Mouse (Mus musculus) heart, adult 2 months (tissue): ENCODE measurements around the gene Pimreg. TPM values are rescaled to one million over a fixed set of nuclear protein-coding genes. Genes with fewer than 3 reads are reported as not detected.

Experiments
- DNase-seq, 2 experiments: peaks; one replicate each; pipeline ENCODE4 v3.0.0; 2021
- H3K27ac ChIP-seq: fragments of 200-600 bp; 2 replicates; pipeline ENCODE4 v1.8.1; 2022
- H3K27me3 ChIP-seq: fragments of 200-500 bp; 2 replicates; pipeline ENCODE4 v1.6.1; 2012; ENCODE audit warnings: mild to moderate bottlenecking, low read length, inconsistent platforms, mixed read lengths; ENCODE audit not compliant: control insufficient read depth, insufficient read depth
- H3K36me3 ChIP-seq: fragments of 200-500 bp; 2 replicates; pipeline ENCODE4 v1.6.1; 2012; ENCODE audit warnings: low read length, inconsistent platforms; ENCODE audit not compliant: control insufficient read depth, insufficient read depth
- H3K4me1 ChIP-seq: fragments of 200-500 bp; 2 replicates; pipeline ENCODE4 v1.6.1; 2011; ENCODE audit warnings: low read length; ENCODE audit not compliant: control insufficient read depth, insufficient read depth
- H3K4me3 ChIP-seq: fragments of 200-600 bp; 2 replicates; pipeline ENCODE4 v1.8.1; 2022
- H3K79me2 ChIP-seq: fragments of 200-500 bp; replicated peaks from 2 replicates; pipeline ENCODE4 v1.6.1; 2012; ENCODE audit warnings: mild to moderate bottlenecking, inconsistent platforms, low read length, moderate library complexity, mixed read lengths; ENCODE audit not compliant: control insufficient read depth, insufficient read depth
- H3K9ac ChIP-seq: fragments of 200-500 bp; 2 replicates; pipeline ENCODE4 v1.6.1; 2012; ENCODE audit warnings: low read depth, mild to moderate bottlenecking, control low read depth, inconsistent platforms, low read length, mixed read lengths
- CTCF ChIP-seq: fragments of 200-600 bp; IDR thresholded peaks from 2 replicates; pipeline ENCODE4 v1.8.1; 2022; ENCODE audit warnings: antibody characterized with exemption, mild to moderate bottlenecking, moderate library complexity
- EP300 ChIP-seq: fragments of 200-500 bp; IDR thresholded peaks from 2 replicates; pipeline ENCODE4 v1.6.1; 2011; ENCODE audit warnings: low read depth, low read length, control low read depth; ENCODE audit not compliant: insufficient read depth
- POLR2A ChIP-seq: fragments of 200-500 bp; IDR thresholded peaks from 2 replicates; pipeline ENCODE4 v1.6.1; 2011; ENCODE audit warnings: mild to moderate bottlenecking, low read depth, low read length, control low read depth; ENCODE audit not compliant: insufficient read depth
- WGBS: fragments of 180-500 bp; shearing (Covaris S2); methylation state at CpG from one replicate; pipeline ENCODE4 v1.1.7; 2018; 5-methylcytosine and 5-hydroxymethylcytosine counted together
- intact Hi-C: fragments of 180-260 bp; cut with DNase I; formaldehyde crosslinking; loops from one replicate; pipeline ENCODE4 v1.15.1; 2025
- polyA plus RNA-seq: library from polyadenylated mRNA; depleted of rRNA; stranded (reverse); fragments of >200 nt; gene quantifications from 2 replicates; pipeline ENCODE4 v1.2.3, GENCODE M21; 2012
- total RNA-seq, 2 experiments: library from RNA; stranded (reverse); gene quantifications; 2 replicates each; pipeline ENCODE4 v1.2.3; 2021

The Pimreg gene
- total and polyA plus RNA-seq, 3 experiments: 0.45 to 0.75 TPM; not detected in 1

DNA sequence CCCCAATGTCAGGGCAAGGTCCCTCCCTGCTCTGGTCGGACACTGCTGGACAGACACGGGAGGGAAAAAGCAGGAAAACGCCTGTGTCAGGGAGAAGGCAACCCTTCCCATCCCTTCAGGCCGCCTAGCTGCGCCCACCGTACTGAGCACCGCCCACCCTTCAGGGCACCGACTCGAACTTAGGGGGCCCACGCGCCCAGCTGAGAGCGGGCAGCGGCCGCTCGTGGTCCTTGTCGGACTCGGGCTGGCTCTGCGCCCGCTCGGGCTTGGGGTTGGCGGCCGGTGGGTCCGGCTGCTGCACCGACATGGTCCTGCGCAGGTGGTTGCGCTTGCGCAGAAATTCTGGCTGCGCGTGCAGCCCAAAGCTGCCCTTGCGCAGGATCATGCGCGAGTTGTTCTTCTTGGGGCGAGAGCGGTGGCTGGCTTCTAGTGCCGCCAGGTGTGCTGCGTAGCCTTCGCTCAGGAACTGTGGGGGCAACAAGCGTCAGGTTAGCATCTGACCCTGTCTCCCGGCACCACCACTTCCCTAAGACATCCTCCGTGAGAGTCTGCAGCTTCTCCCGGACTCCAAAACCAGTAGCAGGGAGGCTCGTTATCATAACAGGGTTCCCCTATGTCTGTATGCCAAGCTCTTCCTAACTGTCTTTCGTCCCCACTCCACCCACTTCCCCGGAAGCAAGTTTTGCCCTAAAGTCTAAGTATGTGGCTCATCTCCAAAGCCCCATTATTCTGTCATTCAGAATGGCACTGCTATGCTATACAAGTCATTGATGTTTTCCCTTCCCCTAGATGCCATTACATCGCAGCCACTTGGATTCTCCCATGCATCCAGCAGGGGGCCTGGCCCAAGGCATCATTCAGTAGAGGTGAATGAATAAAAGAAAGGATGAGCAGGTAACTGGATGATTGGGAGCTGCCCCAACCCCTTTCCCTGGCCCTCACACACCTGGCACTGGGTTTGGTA, 9.3 kb downstream of the Pimreg start:
- Histone ChIP-seq H3K36me3 (no peaks in the 10 kb centered on the region), H3K4me3 (peak overlapping the region; percentile 29; the same call in 1 of the 2 replicates), H3K9ac (peak overlapping the region; percentile 0; the same call in 1 of the 2 replicates), H3K27me3 (no peaks in the 10 kb centered on the region), H3K27ac (no peak overlapping the region), H3K4me1 (no peaks in the 10 kb centered on the region), H3K79me2 (no peaks in the 10 kb centered on the region)
- peak; percentile 26 for TF ChIP-seq CTCF
- no peak for TF ChIP-seq EP300
- intact Hi-C loops: no loop called here
- peak; percentile 29 to 32 for DNase-seq
- WGBS: 11% methylated on average over 45 of the region's 45 CpGs

DNA sequence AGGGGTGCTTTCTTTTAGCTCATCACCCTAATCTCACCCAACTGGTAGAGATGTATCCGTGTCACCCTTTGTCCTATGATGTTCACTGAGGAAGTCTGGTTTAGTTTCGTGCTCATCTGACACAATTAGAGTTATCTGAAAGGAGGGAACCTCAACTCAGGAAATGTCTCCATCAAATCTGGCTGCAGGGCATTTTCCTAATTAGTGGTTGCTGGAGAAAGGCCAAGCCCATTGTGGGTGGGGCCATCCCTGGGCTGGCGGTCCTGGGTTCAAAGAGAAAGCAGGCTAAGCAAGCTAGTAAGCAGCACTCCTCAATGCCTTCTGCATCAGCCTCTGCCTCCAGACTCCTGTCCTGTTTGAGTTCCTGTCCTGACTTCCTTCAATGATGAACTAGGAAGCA, 10.4 kb downstream of the Pimreg start:
- TF ChIP-seq EP300: no peak
- no peak for TF ChIP-seq CTCF
- TF ChIP-seq POLR2A: no peak
- intact Hi-C loops: loop anchor here (1.0 to 2.0 kb wide), 2 partner anchors 93 to 155 kb away; partner anchors contain the start of genes 4933427D14Rik, Gm43951 and Txndc17
- no peaks in the 10 kb centered on the region for H3K4me1 ChIP-seq
- DNase-seq: no peak
- no peak overlapping the region for H3K4me3 ChIP-seq
- no peaks in the 10 kb centered on the region for H3K36me3 ChIP-seq
- no peak overlapping the region for H3K27ac ChIP-seq
- no peaks in the 10 kb centered on the region for H3K27me3 ChIP-seq
- no peaks in the 10 kb centered on the region for H3K79me2 ChIP-seq
- WGBS: 48% methylated on average over 3 of the region's 3 CpGs
- no peak overlapping the region for H3K9ac ChIP-seq

DNA sequence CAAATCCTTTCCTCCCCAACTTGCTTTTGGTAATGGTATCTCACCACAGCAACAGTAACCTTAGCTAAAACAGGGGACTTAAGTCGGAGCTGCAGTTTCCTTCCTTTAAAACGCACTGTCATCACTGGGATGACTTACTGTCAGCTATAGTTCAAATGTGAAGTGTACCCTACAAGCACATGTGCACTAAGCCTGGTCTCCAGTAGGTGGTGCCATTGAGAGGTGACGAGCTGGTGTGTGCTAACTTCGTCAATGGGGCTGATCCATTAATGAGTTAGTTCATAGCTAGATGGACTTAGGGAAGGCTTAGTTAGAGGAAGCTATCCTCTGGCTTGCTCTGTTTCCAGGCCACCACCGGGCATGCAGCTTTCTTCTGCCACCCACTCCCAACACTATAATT, 10.8 kb downstream of the Pimreg start:
- no peak overlapping the region for H3K27ac ChIP-seq
- no peaks in the 10 kb centered on the region for H3K79me2 ChIP-seq
- DNase-seq: peak; percentile 61 to 74
- intact Hi-C loops: loop anchor here (1.0 to 2.0 kb wide), 2 partner anchors 93 to 154 kb away; partner anchors contain the start of genes 4933427D14Rik, Gm43951 and Txndc17
- no peak overlapping the region for H3K4me3 ChIP-seq
- 11% methylated on average over 5 of the region's 5 CpGs for WGBS
- H3K36me3 ChIP-seq: no peaks in the 10 kb centered on the region
- peak; percentile 95 for TF ChIP-seq CTCF
- 0 out of 2 replicates have a peak, but pooled peaks have one; percentile 43 for TF ChIP-seq EP300
- TF ChIP-seq POLR2A: no peak
- H3K4me1 ChIP-seq: no peaks in the 10 kb centered on the region
- no peaks in the 10 kb centered on the region for H3K27me3 ChIP-seq
- H3K9ac ChIP-seq: no peak overlapping the region

DNA sequence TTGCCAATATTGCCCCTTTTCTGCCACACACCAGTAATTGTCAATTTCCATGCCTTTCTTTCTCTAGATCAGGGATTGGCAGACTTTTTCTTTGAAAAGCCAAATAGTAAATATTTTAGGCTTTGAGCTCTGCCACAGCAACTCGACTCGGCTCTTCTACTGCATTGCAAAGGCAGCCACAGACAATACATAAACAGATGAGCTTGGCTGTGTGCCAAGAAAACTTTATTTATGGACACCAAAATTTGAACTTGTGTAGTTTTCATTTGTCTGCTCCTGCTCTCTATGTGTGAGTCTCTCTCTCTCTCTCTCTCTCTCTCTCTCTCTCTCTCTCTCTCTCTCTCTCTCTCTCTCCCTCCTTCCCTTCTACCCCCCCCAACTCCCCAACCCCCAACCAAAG, 13.3 kb downstream of the Pimreg start:
- Histone ChIP-seq H3K9ac (no peak overlapping the region), H3K4me1 (no peaks in the 10 kb centered on the region), H3K27ac (no peak overlapping the region), H3K27me3 (no peaks in the 10 kb centered on the region), H3K36me3 (no peaks in the 10 kb centered on the region), H3K79me2 (no peaks in the 10 kb centered on the region), H3K4me3 (no peak overlapping the region)
- TF ChIP-seq POLR2A (no peak), CTCF (no peak)
- 41% methylated on average over 2 of the region's 2 CpGs for WGBS
- intact Hi-C loops: no loop called here
- no peak for DNase-seq

DNA sequence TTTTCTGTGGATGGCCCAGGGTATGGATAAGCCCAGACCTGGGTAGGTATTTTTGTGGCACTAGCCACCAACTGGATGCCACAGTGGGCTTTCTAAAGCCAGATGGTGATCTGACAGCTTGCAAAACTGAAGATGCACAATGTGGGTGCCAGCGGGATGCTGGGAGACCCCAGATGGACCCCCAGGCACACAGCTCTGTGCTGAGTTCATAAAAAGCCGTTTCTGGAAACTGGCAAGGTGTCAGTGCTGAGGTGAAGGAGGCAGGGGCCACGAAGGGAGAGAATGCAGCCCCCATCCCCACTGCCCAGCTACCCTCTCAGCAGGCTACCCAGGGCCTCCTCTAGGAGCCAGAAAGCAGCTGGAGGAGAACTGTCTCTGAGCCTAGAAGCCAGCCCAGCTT, 15.3 kb downstream of the Pimreg start:
- H3K4me3 ChIP-seq: no peak overlapping the region
- intact Hi-C loops: no loop called here
- no peak overlapping the region for H3K27ac ChIP-seq
- DNase-seq: no peak
- 74% methylated on average over 3 of the region's 3 CpGs for WGBS
- no peak for TF ChIP-seq EP300
- no peak for TF ChIP-seq CTCF
- no peak for TF ChIP-seq POLR2A
- H3K36me3 ChIP-seq: no peaks in the 10 kb centered on the region
- no peaks in the 10 kb centered on the region for H3K79me2 ChIP-seq
- H3K27me3 ChIP-seq: no peaks in the 10 kb centered on the region
- no peak overlapping the region for H3K9ac ChIP-seq
- H3K4me1 ChIP-seq: no peaks in the 10 kb centered on the region

DNA sequence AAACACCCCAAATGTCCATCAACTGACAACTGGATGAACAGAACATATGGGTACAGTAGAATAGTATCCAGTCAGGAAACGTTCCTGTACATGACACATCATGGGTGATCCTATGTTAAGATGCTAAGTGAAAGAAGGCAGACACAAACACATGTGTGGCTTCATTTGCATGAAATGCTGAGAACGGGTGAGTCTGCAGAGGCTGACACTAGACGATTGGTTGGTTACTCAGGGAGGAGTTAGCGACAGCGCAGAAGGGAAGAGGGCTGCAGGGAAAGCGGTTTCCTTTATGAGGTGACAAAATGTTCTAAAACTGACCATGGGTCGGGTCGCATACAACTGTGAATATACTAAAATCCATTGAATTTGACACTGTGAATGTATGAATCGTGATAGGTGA, 18.6 kb downstream of the Pimreg start:
- Histone ChIP-seq H3K27me3 (no peaks in the 10 kb centered on the region), H3K4me1 (no peaks in the 10 kb centered on the region; the same call in 1 of the 2 replicates), H3K36me3 (no peaks in the 10 kb centered on the region), H3K9ac (no peak overlapping the region), H3K79me2 (no peaks in the 10 kb centered on the region), H3K4me3 (no peak overlapping the region), H3K27ac (no peak overlapping the region)
- no peak for DNase-seq
- intact Hi-C loops: no loop called here
- TF ChIP-seq CTCF (no peak), EP300 (no peak), POLR2A (no peak)
- WGBS: 77% methylated on average over 9 of the region's 9 CpGs
